Mouse (Mus musculus) hindbrain, embryonic 16.5 days (tissue): ENCODE results near the gene Uvrag. TPM values are rescaled to one million over a fixed set of nuclear protein-coding genes. Genes with fewer than 3 reads are reported as not detected.
A peak's percentile ranks its signal among the peaks of the same experiment; 100 is the strongest.
"Not testable (repeated sequence)": the region's sequence is repeated elsewhere in the genome, so short reads cannot be mapped to it uniquely, and the experiment has no call there.

Experiments used
- ATAC-seq: fragments of 200-750 bp; cut with Nextera tagmentation; 2 replicates; pipeline ENCODE4 v1.8.0; 2017; ENCODE audit warnings: moderate TSS enrichment, moderate library complexity
- H3K27ac ChIP-seq: fragments of 300-500 bp; sonication (generic); 2 replicates; pipeline ENCODE4 v1.5.1; 2014; ENCODE audit warnings: low read depth, mild to moderate bottlenecking, control low read depth, low read length, moderate library complexity
- H3K27me3 ChIP-seq: fragments of 300-500 bp; sonication (generic); replicated peaks from 2 replicates; pipeline ENCODE4 v1.6.1; 2014; ENCODE audit warnings: low read length; ENCODE audit not compliant: control insufficient read depth, insufficient read depth
- H3K36me3 ChIP-seq: fragments of 300-500 bp; sonication (generic); 2 replicates; pipeline ENCODE4 v1.6.1; 2014; ENCODE audit warnings: mild to moderate bottlenecking, low read length, moderate library complexity, mixed read lengths; ENCODE audit not compliant: control insufficient read depth, insufficient read depth
- H3K4me1 ChIP-seq: fragments of 300-500 bp; sonication (generic); 2 replicates; pipeline ENCODE4 v1.6.1; 2014; ENCODE audit warnings: low read depth, low read length; ENCODE audit not compliant: control insufficient read depth, insufficient read depth
- H3K4me2 ChIP-seq: fragments of 300-500 bp; sonication (generic); 2 replicates; pipeline ENCODE4 v1.6.1; 2014; ENCODE audit warnings: mild to moderate bottlenecking, low read length, control low read depth, moderate library complexity
- H3K4me3 ChIP-seq: fragments of 300-500 bp; sonication (generic); 2 replicates; pipeline ENCODE4 v1.5.1; 2014; ENCODE audit warnings: mild to moderate bottlenecking, low read length, control low read depth, moderate library complexity
- H3K9ac ChIP-seq: fragments of 300-500 bp; sonication (generic); 2 replicates; pipeline ENCODE4 v1.6.1; 2014; ENCODE audit warnings: low read depth, mild to moderate bottlenecking, control low read depth, low read length, moderate library complexity
- H3K9me3 ChIP-seq: fragments of 300-500 bp; sonication (generic); 2 replicates; pipeline ENCODE4 v1.6.1; 2014; ENCODE audit warnings: mild to moderate bottlenecking, low read length, moderate library complexity; ENCODE audit not compliant: control insufficient read depth
- WGBS: fragments of 180-500 bp; shearing (Covaris S2); extraction: QIAGEN DNeasy Blood & Tissue Kit; methylation state at CpG from one replicate; pipeline ENCODE4 v1.1.7; 2014; 5-methylcytosine and 5-hydroxymethylcytosine counted together
- polyA plus RNA-seq: library from polyadenylated mRNA; unstranded; fragments of >200 nt; fragmentation: Nextera tagmentation; extraction: Ambion mirVana; gene quantifications from 2 replicates; pipeline ENCODE4 v1.2.1, GENCODE M21; 2015

Uvrag gene
- polyA plus RNA-seq, 1 experiment from 2014 or later = 14.4 TPM

- Histone ChIP-seq H3K4me3 (no peak overlapping the region), H3K4me2 (peak overlapping the region; percentile 51), H3K9ac (no peak overlapping the region; the same call in 1 of the 2 replicates), H3K27ac (no peak overlapping the region), H3K4me1 (peaks cover 8% of the 10 kb centered on the region), H3K9me3 (no peaks in the 10 kb centered on the region; the same call in 1 of the 2 replicates), H3K36me3 (no peaks in the 10 kb centered on the region), H3K27me3 (no peaks in the 10 kb centered on the region)
- peak; percentile 32; the same call in 1 of the 2 replicates for ATAC-seq
- WGBS = 55% methylated on average over 7 of the region's 7 CpGs
Measured at GRCm38 (mm10) chr7:98967672-98968071, 173.3 kb downstream of the Uvrag start.

- H3K27ac ChIP-seq, H3K9ac ChIP-seq, H3K36me3 ChIP-seq, ATAC-seq, H3K4me3 ChIP-seq, H3K4me2 ChIP-seq, H3K27me3 ChIP-seq, H3K9me3 ChIP-seq, H3K4me1 ChIP-seq: not testable (repeated sequence)
- 90% methylated on average over 13 of the region's 13 CpGs for WGBS
Measured at GRCm38 (mm10) chr7:98963581-98963980, 177.4 kb downstream of the Uvrag start.

DNA sequence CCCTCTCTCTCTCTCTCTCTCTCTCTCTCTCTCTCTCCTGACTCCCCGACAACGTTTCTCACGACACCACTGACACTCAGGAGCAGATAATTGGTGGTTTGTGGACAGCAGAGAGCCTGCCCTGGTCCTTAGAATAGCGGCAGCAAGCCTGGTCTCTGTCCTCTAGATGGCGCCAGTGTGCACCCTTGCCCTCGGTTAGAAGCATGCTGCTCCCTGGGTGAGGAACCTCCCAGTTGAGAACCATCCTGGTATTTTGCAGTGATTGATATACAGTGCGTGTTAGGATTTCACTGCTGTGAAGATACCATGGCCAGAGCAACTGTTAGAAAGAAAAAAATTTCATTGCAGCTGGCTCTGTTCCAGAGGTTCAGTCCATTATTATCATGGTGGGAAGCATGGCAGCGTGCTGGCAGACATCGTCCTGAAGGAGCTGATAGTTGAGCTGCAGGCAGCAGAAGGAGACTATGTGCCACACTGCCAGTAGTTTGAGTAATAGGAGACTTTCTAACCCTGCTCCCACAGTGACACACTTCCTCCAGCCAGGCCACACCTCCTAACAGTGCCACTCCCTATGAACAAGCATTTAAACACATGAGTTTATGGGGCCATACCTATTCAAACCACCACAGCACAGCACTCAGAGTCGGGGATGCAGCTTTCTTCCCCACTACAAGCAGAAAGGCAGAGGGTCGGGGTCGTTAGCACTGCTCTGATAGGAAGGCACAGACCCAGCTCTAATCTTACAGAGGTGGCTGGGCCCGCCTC, 178.2 kb downstream of the Uvrag start:
- ATAC-seq = peak; percentile 72
- 28% methylated on average over 13 of the region's 13 CpGs for WGBS
- no peak overlapping the region for H3K27ac ChIP-seq
- no peaks in the 10 kb centered on the region for H3K36me3 ChIP-seq
- no peak overlapping the region for H3K4me3 ChIP-seq
- peaks cover 1% of the 10 kb centered on the region; the same call in 1 of the 2 replicates for H3K4me1 ChIP-seq
- H3K4me2 ChIP-seq = no peak overlapping the region
- H3K9ac ChIP-seq = no peak overlapping the region
- no peaks in the 10 kb centered on the region for H3K27me3 ChIP-seq
- no peaks in the 10 kb centered on the region for H3K9me3 ChIP-seq

DNA sequence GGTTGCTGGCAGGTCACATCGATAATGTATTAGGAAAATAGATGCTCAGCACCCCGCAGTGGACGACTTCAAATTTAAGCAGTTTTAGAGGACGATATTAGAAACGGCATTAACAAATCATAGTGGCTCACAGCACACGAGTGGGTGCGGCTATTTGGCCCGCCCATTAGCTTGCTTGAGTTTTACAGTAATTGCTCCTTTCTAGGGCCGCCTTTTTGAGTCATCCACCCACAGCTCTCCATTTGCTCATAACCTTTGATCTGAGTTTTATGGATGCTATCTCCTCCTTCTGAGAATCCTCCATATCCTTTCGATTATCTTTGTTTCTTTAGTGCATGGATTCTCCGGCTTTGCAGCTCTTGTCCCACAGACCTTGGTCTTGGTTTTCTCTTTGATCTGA, 178.9 kb downstream of the Uvrag start:
- 80% methylated on average over 11 of the region's 11 CpGs for WGBS
- ATAC-seq = no peak

DNA sequence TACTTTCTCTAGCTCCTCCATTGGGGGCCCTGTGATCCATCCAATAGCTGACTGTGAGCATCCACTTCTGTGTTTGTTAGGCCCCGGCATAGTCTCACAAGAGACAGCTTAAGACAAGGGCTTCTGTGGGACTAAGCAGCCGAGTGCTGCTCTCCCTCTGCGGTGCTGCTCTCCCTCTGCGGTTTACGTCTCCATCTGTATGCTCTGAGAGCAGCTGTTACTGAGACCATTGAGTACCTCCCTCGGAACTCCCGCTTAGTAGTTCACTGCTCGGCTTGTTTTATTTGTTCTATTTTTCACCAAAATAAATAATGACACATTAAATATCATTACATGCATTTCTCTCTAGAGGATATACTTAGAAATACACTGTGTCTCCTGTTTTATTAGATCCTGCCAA, 180.7 kb downstream of the Uvrag start:
- no peaks in the 10 kb centered on the region for H3K9me3 ChIP-seq
- H3K4me1 ChIP-seq = no peaks in the 10 kb centered on the region
- ATAC-seq = no peak
- H3K36me3 ChIP-seq = no peaks in the 10 kb centered on the region
- WGBS = 74% methylated on average over 8 of the region's 8 CpGs
- H3K27me3 ChIP-seq = no peaks in the 10 kb centered on the region
- H3K4me2 ChIP-seq = no peak overlapping the region
- no peak overlapping the region for H3K9ac ChIP-seq
- no peak overlapping the region for H3K27ac ChIP-seq
- H3K4me3 ChIP-seq = no peak overlapping the region

More for the DNA sequence above, 178.9 kb downstream of the Uvrag start:
- H3K27me3 ChIP-seq = no peaks in the 10 kb centered on the region
- no peak overlapping the region for H3K27ac ChIP-seq
- H3K36me3 ChIP-seq = no peaks in the 10 kb centered on the region
- H3K9ac ChIP-seq = no peak overlapping the region
- H3K4me3 ChIP-seq = no peak overlapping the region
- no peaks in the 10 kb centered on the region for H3K4me1 ChIP-seq
- no peaks in the 10 kb centered on the region for H3K9me3 ChIP-seq
- H3K4me2 ChIP-seq = no peak overlapping the region

DNA sequence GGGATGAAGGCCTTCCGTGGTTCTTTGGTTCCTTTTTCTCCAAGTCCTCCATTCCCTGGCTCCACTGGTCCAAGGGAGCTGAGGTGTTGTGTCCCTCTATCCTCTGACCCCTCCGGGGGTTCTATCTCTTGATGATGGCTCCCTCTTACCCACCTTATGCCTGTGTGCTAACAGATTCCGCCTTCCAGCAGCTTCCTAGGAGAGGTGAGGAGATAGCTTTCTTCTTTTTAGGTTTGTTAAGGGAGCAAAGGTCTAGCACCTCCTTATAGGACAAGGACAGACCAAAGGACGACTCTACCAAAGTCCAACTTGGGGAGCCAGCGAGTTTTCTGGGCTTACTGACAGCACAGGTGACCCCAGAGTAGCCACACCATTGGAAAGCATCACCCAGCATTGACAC, 181.7 kb downstream of the Uvrag start:
- 96% methylated on average over 5 of the region's 5 CpGs for WGBS
- no peak for ATAC-seq
- H3K4me1 ChIP-seq = no peaks in the 10 kb centered on the region
- no peaks in the 10 kb centered on the region for H3K27me3 ChIP-seq
- no peaks in the 10 kb centered on the region for H3K36me3 ChIP-seq
- H3K4me3 ChIP-seq = no peak overlapping the region
- no peak overlapping the region for H3K4me2 ChIP-seq
- no peak overlapping the region for H3K27ac ChIP-seq
- no peaks in the 10 kb centered on the region for H3K9me3 ChIP-seq
- H3K9ac ChIP-seq = no peak overlapping the region

- Histone ChIP-seq H3K9ac (no peak overlapping the region), H3K4me3 (no peak overlapping the region), H3K36me3 (no peaks in the 10 kb centered on the region), H3K9me3 (no peaks in the 10 kb centered on the region), H3K27me3 (no peaks in the 10 kb centered on the region), H3K27ac (no peak overlapping the region), H3K4me2 (no peak overlapping the region), H3K4me1 (no peaks in the 10 kb centered on the region)
- 32% methylated on average over 11 of the region's 11 CpGs for WGBS
- ATAC-seq = no peak
Measured at GRCm38 (mm10) chr7:98958172-98958571, 182.8 kb downstream of the Uvrag start.

- no peaks in the 10 kb centered on the region for H3K9me3 ChIP-seq
- no peak overlapping the region for H3K4me3 ChIP-seq
- H3K27ac ChIP-seq = no peak overlapping the region
- 84% methylated on average over 8 of the region's 8 CpGs for WGBS
- no peak for ATAC-seq
- no peak overlapping the region for H3K9ac ChIP-seq
- no peaks in the 10 kb centered on the region for H3K27me3 ChIP-seq
- H3K4me2 ChIP-seq = no peak overlapping the region
- H3K4me1 ChIP-seq = no peaks in the 10 kb centered on the region
- H3K36me3 ChIP-seq = no peaks in the 10 kb centered on the region
Measured at GRCm38 (mm10) chr7:98957111-98957741, 183.7 kb downstream of the Uvrag start.

GRCm38 (mm10) chr7:98956609-98957008, 184.3 kb downstream of the Uvrag start:
- no peaks in the 10 kb centered on the region for H3K4me1 ChIP-seq
- H3K36me3 ChIP-seq = no peaks in the 10 kb centered on the region
- no peak overlapping the region for H3K4me2 ChIP-seq
- WGBS = 71% methylated on average over 1 of the region's 1 CpGs
- H3K27me3 ChIP-seq = no peaks in the 10 kb centered on the region
- no peak overlapping the region for H3K27ac ChIP-seq
- H3K9me3 ChIP-seq = no peaks in the 10 kb centered on the region
- ATAC-seq = no peak
- no peak overlapping the region for H3K4me3 ChIP-seq
- H3K9ac ChIP-seq = no peak overlapping the region
